Mouse (Mus musculus) G1E (cell line): ENCODE results near the gene Nhlrc2.

Source experiments
- CTCF ChIP-seq: IDR thresholded peaks from 2 replicates; pipeline ENCODE4 v1.5.1; 2012; ENCODE audit warnings: low read depth, low read length, inconsistent platforms, mixed read lengths
- GATA1 ChIP-seq: IDR thresholded peaks from 2 replicates; pipeline ENCODE4 v1.6.1; 2012; ENCODE audit warnings: borderline replicate concordance, low read length, inconsistent platforms, mixed read lengths
- GATA2 ChIP-seq: IDR thresholded peaks from 2 replicates; pipeline ENCODE4 v1.6.1; 2012; ENCODE audit warnings: low read depth, low read length, inconsistent platforms, borderline replicate concordance
- POLR2AphosphoS5 ChIP-seq: IDR thresholded peaks from 2 replicates; pipeline ENCODE4 v1.6.1; 2012; ENCODE audit warnings: low read depth, low read length, inconsistent platforms; ENCODE audit not compliant: insufficient replicate concordance
- TAL1 ChIP-seq: conservative IDR thresholded peaks from 2 replicates; pipeline ENCODE4 v1.6.1; 2012; ENCODE audit warnings: low read depth, low read length, inconsistent platforms, mixed read lengths

DNA sequence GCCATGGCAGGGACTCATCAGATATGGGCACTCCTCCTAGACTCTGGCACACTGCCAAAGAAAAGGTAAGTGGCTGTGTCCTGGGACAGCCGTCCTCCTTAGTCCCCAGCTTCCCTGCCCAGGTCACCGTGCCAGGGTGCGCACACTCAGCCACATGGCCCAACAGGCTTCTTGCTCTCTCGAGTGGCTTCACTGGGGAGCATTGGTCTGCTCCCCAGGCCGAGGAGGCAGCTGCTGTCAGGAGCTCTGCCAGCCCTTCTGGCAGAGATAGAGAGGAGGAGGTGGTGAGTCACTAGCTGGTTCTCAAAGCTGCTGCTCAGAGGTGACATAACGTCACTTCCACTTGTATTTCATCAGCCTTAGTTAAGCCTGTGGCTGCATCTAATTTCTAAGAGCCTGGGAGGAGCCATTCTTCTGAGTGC lies 40.2 kb downstream of the Nhlrc2 start:
- no peak for TF ChIP-seq CTCF
- no peak for TF ChIP-seq GATA1
- no peak for TF ChIP-seq TAL1
- TF ChIP-seq POLR2AphosphoS5 = no peak
- no peak for TF ChIP-seq GATA2
